Mouse (Mus musculus): ENCODE results near the gene Zfp688. TPM values are rescaled to one million over a fixed set of nuclear protein-coding genes. Genes with fewer than 3 reads are reported as not detected.
"Not testable (repeated sequence)": the region's sequence is repeated elsewhere in the genome, so short reads cannot be mapped to it uniquely, and the experiment has no call there.

The Zfp688 gene
- polyA plus RNA-seq, 1 experiment from 2014 or later = 22.0 TPM

GRCm38 (mm10) chr7:127402980-127403379 lies 18.9 kb downstream of the Zfp688 start:
- Histone ChIP-seq H3K4me1 (peaks cover 5% of the 10 kb centered on the region; the same call in 1 of the 2 replicates), H3K4me3 (replicated peaks) (no peak overlapping the region), H3K27me3 (replicated peaks) (no peaks in the 10 kb centered on the region), H3K4me2 (no peak overlapping the region), H3K9me3 (no peaks in the 10 kb centered on the region), H3K27ac (no peak overlapping the region), H3K36me3 (peaks cover 5% of the 10 kb centered on the region; the same call in 1 of the 2 replicates), H3K9ac (no peak overlapping the region)
- 51% methylated on average over 2 of the region's 2 CpGs for WGBS
- ATAC-seq (ENCODE audit: insufficient read depth, low FRiP score, low read depth) = no peak

- H3K9ac ChIP-seq = no peak overlapping the region
- no peak overlapping the region for H3K4me2 ChIP-seq
- 65% methylated on average over 3 of the region's 3 CpGs for WGBS
- H3K9me3 ChIP-seq = no peaks in the 10 kb centered on the region
- H3K36me3 ChIP-seq = peaks cover 5% of the 10 kb centered on the region; the same call in 1 of the 2 replicates
- no peaks in the 10 kb centered on the region for H3K4me1 ChIP-seq
- no peak overlapping the region for H3K4me3 ChIP-seq (replicated peaks)
- no peak for ATAC-seq (ENCODE audit: insufficient read depth, low FRiP score, low read depth)
- no peaks in the 10 kb centered on the region for H3K27me3 ChIP-seq (replicated peaks)
- no peak overlapping the region for H3K27ac ChIP-seq
Observed at GRCm38 (mm10) chr7:127400355-127400754, 21.5 kb downstream of the Zfp688 start.

GRCm38 (mm10) chr7:127393944-127394333 lies 27.9 kb downstream of the Zfp688 start:
- Histone ChIP-seq H3K27me3 (replicated peaks) (no peaks in the 10 kb centered on the region), H3K27ac (peak overlapping the region; percentile 74; the same call in 1 of the 2 replicates), H3K9me3 (no peaks in the 10 kb centered on the region), H3K9ac (peak overlapping the region; percentile 34; the same call in 1 of the 2 replicates), H3K4me1 (peaks cover 10% of the 10 kb centered on the region; the same call in 1 of the 2 replicates), H3K4me3 (replicated peaks) (peak overlapping the region; percentile 72), H3K36me3 (peaks cover 8% of the 10 kb centered on the region; the same call in 1 of the 2 replicates), H3K4me2 (peak overlapping the region; percentile 79)
- WGBS = 15% methylated on average over 7 of the region's 7 CpGs
- no peak for ATAC-seq (ENCODE audit: insufficient read depth, low FRiP score, low read depth)

- WGBS = under 1% methylated on average over 45 of the region's 45 CpGs
- Histone ChIP-seq H3K27me3 (replicated peaks) (no peaks in the 10 kb centered on the region), H3K36me3 (peaks cover 8% of the 10 kb centered on the region; the same call in 1 of the 2 replicates), H3K4me2 (peak within 1 kb of the TSS; percentile 79), H3K4me3 (replicated peaks) (peak within 1 kb of the TSS; percentile 72), H3K4me1 (peaks cover 10% of the 10 kb centered on the region; the same call in 1 of the 2 replicates), H3K27ac (peak within 1 kb of the TSS; percentile 92), H3K9me3 (no peaks in the 10 kb centered on the region), H3K9ac (peak within 1 kb of the TSS; percentile 71)
- peak; percentile 91 for ATAC-seq (ENCODE audit: insufficient read depth, low FRiP score, low read depth)
Observed at GRCm38 (mm10) chr7:127393157-127393943, 28.5 kb downstream of the Zfp688 start, which contains the start of gene E430018J23Rik. Gene E430018J23Rik, minus strand, starts transcription at chr7:127393629.

- ATAC-seq (ENCODE audit: insufficient read depth, low FRiP score, low read depth) = no peak
- H3K4me3 ChIP-seq (replicated peaks) = peak overlapping the region; percentile 72
- H3K9me3 ChIP-seq = no peaks in the 10 kb centered on the region
- H3K27ac ChIP-seq = no peak overlapping the region
- H3K27me3 ChIP-seq (replicated peaks) = no peaks in the 10 kb centered on the region
- peak overlapping the region; percentile 79 for H3K4me2 ChIP-seq
- WGBS = 79% methylated on average over 8 of the region's 8 CpGs
- peak overlapping the region; percentile 71; the same call in 1 of the 2 replicates for H3K9ac ChIP-seq
- H3K4me1 ChIP-seq = peaks cover 10% of the 10 kb centered on the region; the same call in 1 of the 2 replicates
- peaks cover 8% of the 10 kb centered on the region; the same call in 1 of the 2 replicates for H3K36me3 ChIP-seq
Observed at GRCm38 (mm10) chr7:127392251-127392824, 29.5 kb downstream of the Zfp688 start.

GRCm38 (mm10) chr7:127391538-127391937 lies 30.3 kb downstream of the Zfp688 start:
- H3K9me3 ChIP-seq = no peaks in the 10 kb centered on the region
- H3K9ac ChIP-seq = no peak overlapping the region
- no peak overlapping the region for H3K4me3 ChIP-seq (replicated peaks)
- H3K27me3 ChIP-seq (replicated peaks) = no peaks in the 10 kb centered on the region
- H3K36me3 ChIP-seq = peaks cover 8% of the 10 kb centered on the region; the same call in 1 of the 2 replicates
- H3K4me2 ChIP-seq = no peak overlapping the region
- no peak for ATAC-seq (ENCODE audit: insufficient read depth, low FRiP score, low read depth)
- no peak overlapping the region for H3K27ac ChIP-seq
- H3K4me1 ChIP-seq = peaks cover 10% of the 10 kb centered on the region; the same call in 1 of the 2 replicates
- 95% methylated on average over 16 of the region's 16 CpGs for WGBS

GRCm38 (mm10) chr7:127390306-127390705 lies 31.6 kb downstream of the Zfp688 start:
- WGBS = 74% methylated on average over 7 of the region's 7 CpGs
- H3K9ac ChIP-seq = no peak overlapping the region
- ATAC-seq (ENCODE audit: insufficient read depth, low FRiP score, low read depth) = no peak
- no peaks in the 10 kb centered on the region for H3K27me3 ChIP-seq (replicated peaks)
- peaks cover 10% of the 10 kb centered on the region; the same call in 1 of the 2 replicates for H3K4me1 ChIP-seq
- H3K4me2 ChIP-seq = no peak overlapping the region
- peaks cover 8% of the 10 kb centered on the region; the same call in 1 of the 2 replicates for H3K36me3 ChIP-seq
- no peaks in the 10 kb centered on the region for H3K9me3 ChIP-seq
- no peak overlapping the region for H3K4me3 ChIP-seq (replicated peaks)
- no peak overlapping the region for H3K27ac ChIP-seq

GRCm38 (mm10) chr7:127388201-127388600 lies 33.7 kb downstream of the Zfp688 start:
- H3K4me2 ChIP-seq; H3K9ac ChIP-seq; H3K4me1 ChIP-seq; H3K4me3 ChIP-seq (replicated peaks); ATAC-seq (ENCODE audit: insufficient read depth, low FRiP score, low read depth); H3K27me3 ChIP-seq (replicated peaks); H3K9me3 ChIP-seq; H3K27ac ChIP-seq: not testable (repeated sequence)
- H3K36me3 ChIP-seq = peaks cover 16% of the 10 kb centered on the region

GRCm38 (mm10) chr7:127386641-127387392 lies 35.1 kb downstream of the Zfp688 start, which contains the start of gene 9130019O22Rik:
Gene 9130019O22Rik, minus strand, starts transcription at chr7:127387166.
- H3K27ac ChIP-seq = peak within 1 kb of the TSS; percentile 65; the same call in 1 of the 2 replicates
- H3K4me2 ChIP-seq = peak within 1 kb of the TSS; percentile 73
- ATAC-seq (ENCODE audit: insufficient read depth, low FRiP score, low read depth) = peak; percentile 81
- H3K9ac ChIP-seq = peak within 1 kb of the TSS; percentile 61
- H3K4me3 ChIP-seq (replicated peaks) = peak within 1 kb of the TSS; percentile 60
- no peaks in the 10 kb centered on the region for H3K4me1 ChIP-seq
- no peaks in the 10 kb centered on the region for H3K9me3 ChIP-seq
- no peaks in the 10 kb centered on the region for H3K27me3 ChIP-seq (replicated peaks)
- WGBS = 12% methylated on average over 38 of the region's 38 CpGs
- peaks cover 13% of the 10 kb centered on the region for H3K36me3 ChIP-seq

- not testable (repeated sequence) for H3K27me3 ChIP-seq (replicated peaks); H3K9ac ChIP-seq; ATAC-seq (ENCODE audit: insufficient read depth, low FRiP score, low read depth); H3K36me3 ChIP-seq; H3K4me2 ChIP-seq; H3K4me1 ChIP-seq; H3K4me3 ChIP-seq (replicated peaks); H3K27ac ChIP-seq; H3K9me3 ChIP-seq
- WGBS = 88% methylated on average over 4 of the region's 4 CpGs
Observed at GRCm38 (mm10) chr7:127385560-127385959, 36.3 kb downstream of the Zfp688 start.

- Histone ChIP-seq H3K27ac (no peak overlapping the region), H3K4me1 (no peaks in the 10 kb centered on the region), H3K4me3 (replicated peaks) (no peak overlapping the region), H3K9ac (no peak overlapping the region), H3K9me3 (no peaks in the 10 kb centered on the region), H3K4me2 (no peak overlapping the region), H3K27me3 (replicated peaks) (no peaks in the 10 kb centered on the region), H3K36me3 (peaks cover 7% of the 10 kb centered on the region; the same call in 1 of the 2 replicates)
- ATAC-seq (ENCODE audit: insufficient read depth, low FRiP score, low read depth) = no peak
- WGBS = 53% methylated on average over 6 of the region's 6 CpGs
Observed at GRCm38 (mm10) chr7:127378310-127378921, 43.5 kb downstream of the Zfp688 start.

All from stomach, embryonic 15.5 days (tissue).